Mouse (Mus musculus): Measurements from ENCODE around the gene Rps18. TPM values are rescaled to one million over a fixed set of nuclear protein-coding genes. Genes with fewer than 3 reads are reported as not detected.
"Not testable (repeated sequence)": the region's sequence is repeated elsewhere in the genome, so short reads cannot be mapped to it uniquely, and the experiment has no call there.

Rps18 gene
- polyA plus RNA-seq, 1 experiment from 2014 or later, result 701 TPM

DNA sequence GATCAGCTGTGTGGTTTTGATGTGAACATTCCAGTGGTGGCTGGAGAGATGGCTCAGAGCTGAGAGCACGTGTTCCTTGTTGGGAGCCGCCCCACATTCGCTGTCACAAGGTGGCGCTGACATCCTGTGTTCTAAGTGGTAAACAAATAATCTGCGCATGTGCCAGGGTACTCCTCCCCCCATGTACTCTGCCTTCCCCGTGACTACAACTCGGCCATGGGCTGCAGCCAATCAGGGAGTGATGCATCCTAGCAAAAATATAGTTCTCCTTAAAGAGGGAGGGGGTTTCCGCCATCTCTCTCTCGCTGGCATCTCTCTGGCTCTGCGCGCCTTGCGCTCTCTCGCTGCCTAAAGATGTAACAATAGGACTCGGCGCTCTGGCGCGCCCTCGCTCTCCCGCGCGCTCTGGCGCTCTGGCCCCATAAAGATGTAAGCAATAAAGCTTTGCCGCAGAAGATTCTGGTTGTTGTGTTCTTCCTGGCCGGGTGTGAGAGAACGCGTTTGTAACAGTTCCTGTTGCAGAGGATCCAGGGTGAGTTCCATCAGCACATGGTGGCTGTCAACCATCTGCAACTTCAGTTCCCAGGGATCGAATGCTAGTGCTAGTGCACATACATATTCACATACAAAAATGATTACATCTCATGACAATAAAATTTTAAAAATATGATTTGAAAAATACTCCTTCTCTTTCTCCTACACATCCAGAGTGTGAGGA lies 25.6 kb upstream of the Rps18 start:
- H3K36me3 ChIP-seq, H3K9me3 ChIP-seq: not testable (repeated sequence)
- H3K4me1 ChIP-seq (replicated peaks), result peaks cover 27% of the 10 kb centered on the region
- peak; percentile 96 for ATAC-seq (ENCODE audit: low FRiP score, low read depth)
- peak overlapping the region; percentile 68 for H3K9ac ChIP-seq
- WGBS, result 1% methylated on average over 27 of the region's 27 CpGs
- H3K27ac ChIP-seq (replicated peaks), result peak overlapping the region; percentile 93
- peak overlapping the region; percentile 66 for H3K4me3 ChIP-seq
- peak overlapping the region; percentile 70 for H3K4me2 ChIP-seq
- peaks cover 36% of the 10 kb centered on the region for H3K27me3 ChIP-seq

DNA sequence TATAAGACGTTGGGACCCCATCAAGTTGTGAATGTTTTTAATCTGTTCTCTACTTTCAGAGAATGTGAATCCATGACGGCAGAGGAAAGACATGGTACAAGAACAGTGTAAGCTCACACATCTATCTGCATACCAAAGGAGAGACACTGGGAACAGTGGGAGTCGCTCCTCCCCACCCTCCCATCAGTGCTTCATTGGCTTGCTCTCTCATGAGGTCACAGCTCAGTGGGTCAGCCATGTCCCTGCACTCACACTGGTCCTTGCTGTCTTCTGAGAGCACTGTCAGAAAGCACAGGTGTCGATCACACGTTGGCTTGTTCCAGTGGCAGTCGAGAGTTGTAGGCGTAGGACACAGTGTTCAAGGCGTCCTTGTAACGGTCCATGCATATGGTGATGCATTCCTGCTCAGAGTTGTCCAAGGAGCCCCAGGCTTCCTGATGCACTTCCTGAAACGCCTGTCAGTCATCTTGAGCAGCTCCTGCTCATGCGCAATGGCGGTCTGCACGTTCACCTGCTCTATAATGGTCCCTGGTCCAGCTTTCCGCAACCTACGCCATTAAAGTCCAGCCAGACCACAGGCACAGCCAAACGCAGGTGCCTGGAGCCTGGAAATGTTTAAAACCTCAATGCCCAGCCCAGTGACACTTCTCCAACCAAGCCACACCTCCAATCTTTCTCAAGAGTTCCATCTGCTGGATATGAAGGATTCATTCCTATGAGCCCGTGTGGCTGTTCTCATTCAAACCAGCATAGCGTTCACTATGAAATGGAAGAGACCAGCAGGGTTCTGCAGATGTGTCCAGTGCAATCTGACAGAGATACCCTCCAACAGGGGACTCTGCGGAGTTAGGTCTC lies 24.6 kb upstream of the Rps18 start:
- Histone ChIP-seq H3K4me3 (0 out of 2 replicates have a peak overlapping the region, but pooled peaks have one; percentile 66), H3K4me1 (replicated peaks) (peaks cover 27% of the 10 kb centered on the region), H3K9me3 (no peaks in the 10 kb centered on the region), H3K27ac (replicated peaks) (peak overlapping the region; percentile 93), H3K36me3 (no peaks in the 10 kb centered on the region), H3K4me2 (peak overlapping the region; percentile 70), H3K27me3 (peaks cover 45% of the 10 kb centered on the region), H3K9ac (0 out of 2 replicates have a peak overlapping the region, but pooled peaks have one; percentile 18)
- WGBS, result 80% methylated on average over 19 of the region's 19 CpGs
- ATAC-seq (ENCODE audit: low FRiP score, low read depth), result peak; percentile 11; the same call in 1 of the 2 replicates

DNA sequence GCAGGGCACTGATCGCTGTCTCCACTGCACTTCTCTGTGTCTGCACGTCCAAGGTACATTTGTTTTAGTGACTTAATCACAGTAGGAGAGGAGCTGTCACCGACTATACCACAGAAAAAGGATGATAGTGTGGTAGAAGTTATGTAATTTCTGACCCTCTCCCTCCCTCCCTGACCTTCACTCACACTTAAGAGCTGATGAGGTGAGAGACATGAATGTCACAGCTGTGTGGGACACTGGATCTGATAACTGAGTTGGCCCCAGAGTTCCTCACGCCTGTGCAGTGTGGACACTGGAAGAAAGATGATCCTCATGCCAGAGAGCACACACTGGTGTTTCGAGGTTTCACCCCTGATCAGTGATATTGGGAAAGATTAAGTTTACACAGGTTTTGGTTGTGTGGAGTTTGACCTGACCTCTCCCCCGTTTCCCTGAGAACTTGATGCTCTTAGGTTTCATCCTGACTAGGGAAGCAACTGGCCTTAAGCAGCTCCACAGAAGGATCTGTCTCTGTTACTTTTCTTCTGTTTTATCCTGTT lies 23.8 kb upstream of the Rps18 start:
- peaks cover 46% of the 10 kb centered on the region for H3K27me3 ChIP-seq
- H3K9ac ChIP-seq, result no peak overlapping the region
- no peak overlapping the region for H3K4me3 ChIP-seq
- peaks cover 27% of the 10 kb centered on the region for H3K4me1 ChIP-seq (replicated peaks)
- no peaks in the 10 kb centered on the region for H3K9me3 ChIP-seq
- H3K27ac ChIP-seq (replicated peaks), result no peak overlapping the region
- WGBS, result 77% methylated on average over 6 of the region's 6 CpGs
- no peaks in the 10 kb centered on the region for H3K36me3 ChIP-seq
- ATAC-seq (ENCODE audit: low FRiP score, low read depth), result no peak
- no peak overlapping the region for H3K4me2 ChIP-seq

DNA sequence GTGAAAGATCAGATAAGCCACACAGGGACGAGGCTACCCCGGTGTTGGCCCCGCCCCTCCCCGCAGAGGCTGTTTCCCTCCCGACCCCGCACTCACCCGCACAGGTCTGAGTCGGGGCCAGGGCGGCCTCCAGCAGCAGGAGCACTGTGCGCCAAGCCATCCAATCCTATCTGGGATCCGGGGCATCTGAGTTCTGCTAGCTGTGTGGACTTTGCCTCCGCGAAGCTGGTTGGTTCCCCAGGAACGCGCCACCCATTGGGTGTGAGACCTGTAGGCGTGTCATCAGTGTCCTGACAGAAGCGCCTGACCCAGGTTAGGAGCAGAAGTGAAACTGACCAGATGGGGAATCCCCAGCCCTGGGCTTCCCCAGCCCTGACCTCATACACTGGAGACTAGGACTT lies 22.8 kb upstream of the Rps18 start:
- Histone ChIP-seq H3K9me3 (no peaks in the 10 kb centered on the region), H3K4me1 (replicated peaks) (peaks cover 27% of the 10 kb centered on the region), H3K9ac (peak overlapping the region; percentile 44; the same call in 1 of the 2 replicates), H3K4me2 (peak overlapping the region; percentile 62), H3K27ac (replicated peaks) (no peak overlapping the region), H3K36me3 (no peaks in the 10 kb centered on the region), H3K4me3 (peak overlapping the region; percentile 39), H3K27me3 (peaks cover 48% of the 10 kb centered on the region)
- ATAC-seq (ENCODE audit: low FRiP score, low read depth), result no peak
- WGBS, result 0% methylated on average over 17 of the region's 17 CpGs

DNA sequence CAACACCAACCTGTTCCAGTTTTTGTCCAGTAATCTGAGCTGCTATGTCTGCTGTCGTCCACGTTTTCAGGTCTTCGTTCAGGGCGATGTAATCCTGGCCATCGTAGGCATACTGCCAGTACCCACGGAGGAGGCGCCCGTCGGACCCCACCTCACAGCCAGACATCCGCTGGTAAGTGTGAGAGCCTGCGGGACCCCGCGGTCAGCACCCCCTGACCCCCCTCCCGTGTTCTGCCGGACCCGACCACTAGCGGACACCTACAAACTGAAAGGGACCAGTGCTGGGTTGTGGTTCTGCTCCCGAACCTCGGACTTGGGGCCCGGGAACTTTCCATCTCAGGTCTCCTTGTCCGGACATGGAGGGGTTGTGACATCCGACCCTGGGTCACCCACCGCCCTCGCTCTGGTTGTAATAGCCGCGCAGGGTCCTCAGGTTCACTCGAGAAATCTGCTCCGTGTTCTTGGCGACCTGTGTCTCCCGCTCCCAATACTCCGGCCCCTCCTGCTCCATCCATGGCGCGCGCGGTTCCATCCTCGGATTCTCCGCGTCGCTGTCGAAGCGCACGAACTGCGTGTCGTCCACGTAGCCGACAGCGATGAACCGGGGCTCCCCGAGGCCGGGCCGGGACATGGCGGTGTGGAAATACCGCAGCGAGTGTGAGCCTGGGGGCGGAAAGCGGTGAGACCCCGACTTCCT lies 22.2 kb upstream of the Rps18 start:
- peaks cover 48% of the 10 kb centered on the region for H3K27me3 ChIP-seq
- peak overlapping the region; percentile 44 for H3K9ac ChIP-seq
- no peak for ATAC-seq (ENCODE audit: low FRiP score, low read depth)
- H3K4me2 ChIP-seq, result peak overlapping the region; percentile 62
- 2% methylated on average over 57 of the region's 57 CpGs for WGBS
- peak overlapping the region; percentile 39 for H3K4me3 ChIP-seq
- no peaks in the 10 kb centered on the region for H3K36me3 ChIP-seq
- H3K4me1 ChIP-seq (replicated peaks), result peaks cover 27% of the 10 kb centered on the region
- H3K27ac ChIP-seq (replicated peaks), result no peak overlapping the region
- no peaks in the 10 kb centered on the region for H3K9me3 ChIP-seq

DNA sequence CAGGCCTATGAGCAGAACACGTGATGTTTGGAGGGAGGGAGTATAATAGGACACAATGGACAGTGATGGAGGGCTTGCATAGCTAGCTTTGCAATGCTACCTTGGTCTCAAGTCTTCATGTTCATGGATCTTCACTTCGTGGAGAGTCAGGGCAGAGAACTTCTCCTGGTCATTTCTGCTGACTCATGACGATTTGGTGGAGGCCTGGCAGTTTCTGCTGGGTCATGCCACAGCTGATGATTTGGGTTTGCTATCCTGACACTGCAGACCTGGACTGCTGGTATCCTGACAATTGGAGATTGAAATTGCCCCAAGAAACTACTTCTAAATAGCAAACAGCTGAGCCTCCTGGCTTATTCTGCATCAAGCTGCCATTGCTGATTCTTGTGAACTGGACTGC lies 17.8 kb upstream of the Rps18 start:
- Histone ChIP-seq H3K9ac (no peak overlapping the region), H3K27ac (replicated peaks) (no peak overlapping the region), H3K9me3 (no peaks in the 10 kb centered on the region), H3K4me2 (no peak overlapping the region), H3K4me3 (no peak overlapping the region), H3K36me3 (no peaks in the 10 kb centered on the region), H3K4me1 (replicated peaks) (peaks cover 9% of the 10 kb centered on the region), H3K27me3 (peaks cover 34% of the 10 kb centered on the region)
- 59% methylated on average over 3 of the region's 3 CpGs for WGBS
- ATAC-seq (ENCODE audit: low FRiP score, low read depth), result no peak

DNA sequence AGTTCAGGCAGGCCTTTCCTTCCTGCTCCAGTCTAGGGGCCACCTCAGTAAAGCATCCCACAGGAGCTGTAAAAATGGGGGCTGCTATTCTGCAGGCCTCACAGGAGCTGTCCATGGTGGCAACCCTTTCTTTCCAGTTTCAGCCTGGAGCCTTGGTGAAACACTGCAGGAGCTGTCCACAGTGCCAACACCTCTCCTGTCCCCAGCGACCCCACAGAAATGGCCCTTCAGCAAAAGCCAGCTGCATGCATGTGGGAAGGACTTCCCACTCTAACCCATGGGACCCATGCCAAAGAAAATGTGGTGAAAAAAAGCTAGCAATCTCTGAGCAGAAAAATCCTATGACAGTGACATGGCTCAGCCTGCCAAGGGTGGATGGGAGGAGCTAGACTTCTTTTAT lies 16.9 kb upstream of the Rps18 start:
- H3K9ac ChIP-seq, result no peak overlapping the region
- no peak overlapping the region for H3K4me2 ChIP-seq
- no peaks in the 10 kb centered on the region for H3K9me3 ChIP-seq
- peaks cover 25% of the 10 kb centered on the region for H3K27me3 ChIP-seq
- 11% methylated on average over 1 of the region's 1 CpGs for WGBS
- H3K4me1 ChIP-seq (replicated peaks), result 0 out of 2 replicates have a peak, but pooled peaks cover under 1% of the 10 kb centered on the region
- no peak for ATAC-seq (ENCODE audit: low FRiP score, low read depth)
- H3K36me3 ChIP-seq, result no peaks in the 10 kb centered on the region
- no peak overlapping the region for H3K27ac ChIP-seq (replicated peaks)
- no peak overlapping the region for H3K4me3 ChIP-seq

DNA sequence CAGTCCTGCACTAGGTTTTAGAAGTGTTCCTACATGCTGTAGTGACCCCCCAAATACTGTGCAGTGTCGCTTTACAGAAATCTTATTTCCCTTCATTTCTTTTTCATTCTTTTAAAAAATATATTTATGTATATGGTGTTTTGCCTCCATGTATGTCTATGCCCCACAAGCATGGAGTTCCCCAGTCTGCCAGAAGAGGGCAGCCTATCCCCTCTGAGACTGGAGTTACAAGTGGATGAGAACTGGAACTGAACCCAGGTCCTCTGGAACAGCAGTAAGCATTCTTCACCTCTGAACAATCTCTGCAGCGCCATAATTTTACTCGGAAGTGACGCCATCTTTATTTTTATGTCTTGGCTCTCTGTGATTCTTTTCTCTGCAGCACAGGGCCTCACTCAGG lies 13.6 kb upstream of the Rps18 start:
- no peak for ATAC-seq (ENCODE audit: low FRiP score, low read depth)
- H3K9ac ChIP-seq, result no peak overlapping the region
- H3K27ac ChIP-seq (replicated peaks), result no peak overlapping the region
- no peaks in the 10 kb centered on the region for H3K9me3 ChIP-seq
- H3K36me3 ChIP-seq, result peaks cover 20% of the 10 kb centered on the region; the same call in 1 of the 2 replicates
- 0 out of 2 replicates have a peak, but pooled peaks cover 3% of the 10 kb centered on the region for H3K27me3 ChIP-seq
- H3K4me1 ChIP-seq (replicated peaks), result no peaks in the 10 kb centered on the region
- no peak overlapping the region for H3K4me3 ChIP-seq
- 81% methylated on average over 4 of the region's 4 CpGs for WGBS
- H3K4me2 ChIP-seq, result no peak overlapping the region

DNA sequence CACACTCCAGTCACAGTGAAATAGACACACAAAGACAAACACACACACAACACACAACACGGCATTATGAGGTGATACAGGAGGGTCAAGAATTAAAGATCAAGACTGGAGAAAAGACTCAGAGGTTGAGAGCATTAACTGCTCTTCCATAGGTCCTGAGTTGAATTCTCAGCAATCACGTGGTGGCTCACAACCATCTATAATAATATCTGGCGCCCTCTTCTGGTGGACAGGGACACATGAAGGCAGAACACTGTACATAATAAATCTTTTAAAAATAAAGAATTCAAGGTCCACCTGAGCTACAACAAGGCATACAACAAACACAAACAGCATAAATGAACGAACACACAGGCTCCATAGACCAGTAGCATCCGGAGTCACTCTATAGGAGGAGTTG lies 13.1 kb upstream of the Rps18 start:
- H3K36me3 ChIP-seq, result peaks cover 20% of the 10 kb centered on the region; the same call in 1 of the 2 replicates

DNA sequence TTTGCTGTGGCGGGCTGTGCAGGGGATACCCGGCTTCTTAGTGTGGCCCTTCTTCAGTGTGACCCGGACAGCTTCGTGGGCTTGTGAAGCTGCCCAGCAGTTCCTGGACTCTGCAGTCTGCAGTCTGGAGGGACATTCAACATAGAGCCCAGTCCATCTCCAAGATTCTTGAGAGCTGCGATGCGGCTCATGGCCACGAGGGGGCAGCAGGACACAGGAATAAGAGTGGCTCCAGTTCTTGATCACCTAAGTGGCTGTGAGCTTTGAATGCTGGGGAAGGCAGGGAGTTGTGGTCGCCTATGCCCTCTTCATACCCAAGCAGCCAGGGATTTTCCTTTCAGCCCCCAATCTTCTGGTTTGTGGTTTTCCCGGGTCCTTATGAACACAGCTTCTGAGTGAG lies 12.7 kb upstream of the Rps18 start:
- Histone ChIP-seq H3K27ac (replicated peaks) (no peak overlapping the region), H3K4me3 (no peak overlapping the region), H3K9me3 (no peaks in the 10 kb centered on the region), H3K4me1 (replicated peaks) (no peaks in the 10 kb centered on the region), H3K9ac (no peak overlapping the region), H3K36me3 (peaks cover 21% of the 10 kb centered on the region; the same call in 1 of the 2 replicates), H3K27me3 (no peaks in the 10 kb centered on the region), H3K4me2 (peak overlapping the region; percentile 11; the same call in 1 of the 2 replicates)
- WGBS, result 4% methylated on average over 9 of the region's 9 CpGs
- peak; percentile 79 for ATAC-seq (ENCODE audit: low FRiP score, low read depth)

More for the DNA sequence above, 13.1 kb upstream of the Rps18 start:
- no peaks in the 10 kb centered on the region for H3K9me3 ChIP-seq
- peak; percentile 35; the same call in 1 of the 2 replicates for ATAC-seq (ENCODE audit: low FRiP score, low read depth)
- 27% methylated on average over 5 of the region's 5 CpGs for WGBS
- no peak overlapping the region for H3K27ac ChIP-seq (replicated peaks)
- no peak overlapping the region for H3K4me3 ChIP-seq
- H3K27me3 ChIP-seq, result no peaks in the 10 kb centered on the region
- H3K9ac ChIP-seq, result no peak overlapping the region
- H3K4me1 ChIP-seq (replicated peaks), result no peaks in the 10 kb centered on the region
- peak overlapping the region; percentile 11; the same call in 1 of the 2 replicates for H3K4me2 ChIP-seq

DNA sequence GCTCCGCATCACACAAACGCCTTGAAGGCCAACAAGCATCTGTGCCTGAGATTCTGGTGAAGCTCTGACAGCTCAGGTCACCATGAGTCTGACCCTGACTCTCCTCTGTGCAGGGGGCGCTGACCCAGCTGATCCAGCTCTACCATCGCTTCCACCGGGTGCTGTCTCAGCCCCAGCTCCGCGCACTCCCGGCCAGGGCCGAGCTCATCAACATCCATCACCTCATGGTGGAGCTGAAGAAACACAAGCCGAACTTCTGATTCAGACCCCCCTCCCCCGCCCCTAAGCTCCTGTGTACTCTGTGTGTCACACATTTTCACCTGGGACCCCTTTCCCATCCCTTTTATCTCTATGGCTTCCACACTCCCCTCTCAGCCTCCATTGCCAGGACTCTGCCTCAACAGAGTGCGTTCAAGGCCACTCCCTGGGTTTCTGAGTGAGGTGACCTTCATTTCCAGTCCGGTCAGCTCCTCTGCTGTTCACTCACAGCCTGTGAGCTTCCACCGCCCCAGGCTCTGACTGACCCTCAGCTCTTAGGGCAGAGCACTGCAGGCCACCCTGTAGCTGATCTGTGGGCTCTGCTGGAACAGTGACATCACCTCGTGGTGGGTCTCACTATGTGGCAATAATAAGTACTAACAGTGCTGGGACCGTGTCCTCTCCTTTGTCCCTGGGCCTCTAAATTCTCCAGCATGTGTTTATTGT lies 10.2 kb upstream of the Rps18 start:
- 91% methylated on average over 16 of the region's 16 CpGs for WGBS
- H3K4me2 ChIP-seq, result no peak overlapping the region
- H3K27ac ChIP-seq (replicated peaks), result no peak overlapping the region
- H3K4me1 ChIP-seq (replicated peaks), result no peaks in the 10 kb centered on the region
- peaks cover 37% of the 10 kb centered on the region for H3K36me3 ChIP-seq
- H3K4me3 ChIP-seq, result no peak overlapping the region
- no peaks in the 10 kb centered on the region for H3K9me3 ChIP-seq
- H3K27me3 ChIP-seq, result no peaks in the 10 kb centered on the region
- ATAC-seq (ENCODE audit: low FRiP score, low read depth), result no peak
- H3K9ac ChIP-seq, result no peak overlapping the region

All from hindbrain, embryonic 15.5 days (tissue).